Mouse (Mus musculus) stomach, embryonic 15.5 days (tissue): Measurements from ENCODE around the gene Nfatc2ip. TPM values are rescaled to one million over a fixed set of nuclear protein-coding genes. Genes with fewer than 3 reads are reported as not detected.

ENCODE experiments used
- ATAC-seq: fragments of 200-750 bp; cut with Nextera tagmentation; 2 replicates; pipeline ENCODE4 v1.8.0; 2017; ENCODE audit warnings: low read depth, moderate number of reproducible peaks, moderate TSS enrichment; ENCODE audit not compliant: insufficient read depth, low FRiP score
- H3K27ac ChIP-seq: fragments of 300-500 bp; sonication (generic); 2 replicates; pipeline ENCODE4 v1.5.1; 2015; ENCODE audit warnings: mild to moderate bottlenecking, inconsistent platforms
- H3K27me3 ChIP-seq: fragments of 300-500 bp; sonication (generic); replicated peaks from 2 replicates; pipeline ENCODE4 v1.6.1; 2015; ENCODE audit warnings: inconsistent platforms
- H3K36me3 ChIP-seq: fragments of 300-500 bp; sonication (generic); 2 replicates; pipeline ENCODE4 v1.6.1; 2015; ENCODE audit warnings: inconsistent platforms
- H3K4me1 ChIP-seq: fragments of 300-500 bp; sonication (generic); 2 replicates; pipeline ENCODE4 v1.6.1; 2015; ENCODE audit warnings: inconsistent platforms
- H3K4me2 ChIP-seq: fragments of 300-500 bp; sonication (generic); 2 replicates; pipeline ENCODE4 v1.6.1; 2015; ENCODE audit warnings: mild to moderate bottlenecking, inconsistent platforms
- H3K4me3 ChIP-seq: fragments of 300-500 bp; sonication (generic); replicated peaks from 2 replicates; pipeline ENCODE4 v1.5.1; 2015; ENCODE audit warnings: inconsistent platforms
- H3K9ac ChIP-seq: fragments of 300-500 bp; sonication (generic); 2 replicates; pipeline ENCODE4 v1.6.1; 2015; ENCODE audit warnings: inconsistent platforms
- H3K9me3 ChIP-seq: fragments of 300-500 bp; sonication (generic); 2 replicates; pipeline ENCODE4 v1.6.1; 2016; ENCODE audit warnings: inconsistent platforms
- WGBS: fragments of 180-500 bp; shearing (Covaris S2); methylation state at CpG from one replicate; pipeline ENCODE4 v1.1.7; 2015; 5-methylcytosine and 5-hydroxymethylcytosine counted together
- polyA plus RNA-seq: library from polyadenylated mRNA; unstranded; fragments of >200 nt; fragmentation: Nextera tagmentation; extraction: Ambion mirVana; gene quantifications from 2 replicates; pipeline ENCODE4 v1.2.1, GENCODE M21; 2015

The Nfatc2ip gene
- polyA plus RNA-seq = 2.3 and 2.7 TPM in 2 replicates

DNA sequence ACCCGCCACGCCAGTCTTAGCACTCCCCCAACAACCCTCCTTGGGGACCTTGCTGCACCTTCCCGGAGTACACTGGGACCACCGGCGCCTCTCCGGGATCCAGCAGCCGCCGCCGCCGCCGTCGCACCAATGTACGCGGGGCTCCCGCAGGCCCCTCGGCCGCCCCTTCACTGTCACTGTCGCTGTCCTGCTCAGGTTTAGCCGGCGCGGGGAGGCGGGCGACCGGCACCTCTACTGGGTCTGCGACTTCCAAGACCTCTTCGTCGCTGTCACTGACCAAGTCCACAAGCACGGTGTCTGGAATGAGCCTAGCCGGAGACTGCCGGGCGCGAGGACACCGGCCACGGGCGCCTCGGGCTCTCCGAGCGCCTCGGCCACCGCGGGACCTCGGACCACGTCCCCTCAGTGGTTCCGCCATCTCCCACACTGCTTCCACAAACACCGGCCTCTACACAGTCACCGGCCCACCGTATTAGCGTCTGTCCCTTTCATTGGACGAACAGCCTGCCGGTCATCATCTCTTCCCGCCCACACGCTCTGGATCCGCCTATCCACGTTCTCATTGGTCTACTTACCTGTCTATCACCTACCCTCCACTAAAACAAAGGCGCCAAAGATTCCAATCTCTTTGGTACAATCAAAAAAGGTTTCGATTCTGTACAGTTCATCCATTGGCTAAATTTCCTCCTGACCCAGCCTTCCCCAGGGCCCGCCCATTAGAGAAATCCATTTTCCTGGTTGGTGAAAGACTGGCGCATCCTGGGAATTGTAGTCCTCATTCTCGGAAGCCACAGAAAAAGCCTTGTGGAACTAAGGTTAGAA is at the start of gene Nfatc2ip:
Gene Nfatc2ip, minus strand, starts transcription at position 440 of the 822 bp plus-strand sequence.
- Histone ChIP-seq H3K27ac (peak within 1 kb of the TSS; percentile 57; the same call in 1 of the 2 replicates), H3K36me3 (no peaks in the 10 kb centered on the region; the same call in 1 of the 2 replicates), H3K27me3 (no peaks in the 10 kb centered on the region), H3K9me3 (no peaks in the 10 kb centered on the region), H3K4me3 (peak within 1 kb of the TSS; percentile 97), H3K4me2 (peak within 1 kb of the TSS; percentile 91), H3K9ac (peak within 1 kb of the TSS; percentile 66), H3K4me1 (0 out of 2 replicates have a peak, but pooled peaks cover 2% of the 10 kb centered on the region)
- under 1% methylated on average over 59 of the region's 59 CpGs for WGBS
- ATAC-seq = peak; percentile 100

DNA sequence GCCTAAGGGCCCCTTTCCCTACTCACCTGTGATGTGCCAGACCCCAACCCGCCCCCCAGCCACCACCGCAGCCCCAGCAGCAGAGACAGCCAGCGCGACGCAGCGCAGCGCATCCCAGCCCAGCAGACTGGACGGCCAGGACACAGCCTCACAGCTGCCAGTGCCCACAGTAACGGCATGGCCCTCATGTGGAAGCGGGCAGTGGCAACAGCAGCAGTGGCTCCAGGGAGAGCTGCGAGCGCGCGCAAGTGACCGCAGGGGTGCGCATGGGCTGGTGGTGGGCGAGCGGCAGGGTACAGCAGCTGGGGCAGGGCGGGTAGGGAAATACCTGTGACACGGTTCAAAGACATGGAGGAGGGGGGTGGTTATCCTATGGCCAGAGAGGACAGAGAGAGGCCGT is 49.7 kb upstream of the Nfatc2ip start:
- 91% methylated on average over 21 of the region's 21 CpGs for WGBS
- Histone ChIP-seq H3K4me2 (no peak overlapping the region), H3K4me3 (no peak overlapping the region), H3K4me1 (no peaks in the 10 kb centered on the region), H3K9me3 (no peaks in the 10 kb centered on the region), H3K9ac (no peak overlapping the region), H3K36me3 (peaks cover 10% of the 10 kb centered on the region), H3K27me3 (no peaks in the 10 kb centered on the region), H3K27ac (no peak overlapping the region)
- no peak for ATAC-seq

DNA sequence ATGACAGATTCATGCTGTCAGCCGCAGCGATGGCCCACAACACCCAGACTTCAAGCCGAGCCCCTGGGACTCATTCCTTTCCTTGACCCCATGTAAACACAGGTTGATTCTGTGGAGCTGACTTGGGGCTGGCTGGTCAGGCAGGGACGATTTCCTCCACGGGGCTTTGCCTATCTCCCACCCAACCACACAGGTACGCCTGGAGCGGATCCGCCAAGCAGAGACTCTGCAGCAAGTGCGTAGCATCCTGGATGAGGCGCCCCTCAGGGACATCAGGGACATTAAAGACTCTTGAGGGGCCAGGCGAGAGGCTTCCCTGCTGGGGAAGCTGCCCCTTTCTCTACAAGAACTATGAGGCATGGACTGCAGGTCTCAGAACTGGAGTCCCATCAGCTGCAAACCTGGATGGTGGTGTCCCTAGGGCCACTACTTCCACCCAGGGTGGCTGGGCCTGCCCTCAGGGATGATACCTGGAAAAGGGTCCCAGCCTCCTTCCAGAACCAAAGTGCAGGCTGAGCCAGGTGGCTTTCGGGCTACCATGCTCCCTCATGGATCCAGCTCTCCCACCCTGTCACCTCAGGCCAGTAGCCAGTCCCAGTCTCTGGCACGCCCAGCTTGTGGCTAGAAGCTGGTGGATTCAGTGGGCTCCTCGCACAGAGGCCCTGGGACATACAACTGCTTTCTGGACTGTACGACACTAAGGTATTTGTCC is 48.7 kb upstream of the Nfatc2ip start:
- peaks cover 10% of the 10 kb centered on the region for H3K36me3 ChIP-seq
- WGBS = 90% methylated on average over 15 of the region's 15 CpGs
- H3K27ac ChIP-seq = no peak overlapping the region
- ATAC-seq = no peak
- H3K9me3 ChIP-seq = no peaks in the 10 kb centered on the region
- no peak overlapping the region for H3K4me2 ChIP-seq
- no peaks in the 10 kb centered on the region for H3K27me3 ChIP-seq
- no peak overlapping the region for H3K9ac ChIP-seq
- H3K4me1 ChIP-seq = no peaks in the 10 kb centered on the region
- H3K4me3 ChIP-seq = no peak overlapping the region

DNA sequence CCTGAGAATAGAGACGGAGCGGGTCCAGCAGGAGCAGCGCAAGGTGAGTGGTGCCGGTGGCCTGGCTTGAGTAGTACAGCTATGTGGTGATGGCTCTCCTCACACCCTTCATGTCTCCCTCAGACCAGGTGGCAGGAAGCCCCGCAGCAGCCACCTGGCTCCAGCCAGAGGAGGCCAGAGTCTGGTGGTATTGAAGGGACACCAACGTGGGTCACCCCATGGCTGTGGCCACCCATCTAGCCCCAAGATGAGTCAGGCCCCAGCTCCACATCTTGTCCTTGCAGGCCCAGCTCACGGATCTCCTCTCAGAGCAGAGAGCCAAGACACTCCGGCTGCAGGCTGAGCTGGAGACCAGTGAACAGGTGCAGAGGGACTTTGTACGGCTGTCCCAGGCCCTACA is 48.0 kb upstream of the Nfatc2ip start:
- 91% methylated on average over 9 of the region's 9 CpGs for WGBS
- H3K27me3 ChIP-seq = no peaks in the 10 kb centered on the region
- H3K9me3 ChIP-seq = no peaks in the 10 kb centered on the region
- no peaks in the 10 kb centered on the region for H3K4me1 ChIP-seq
- ATAC-seq = no peak
- peaks cover 10% of the 10 kb centered on the region for H3K36me3 ChIP-seq
- H3K4me2 ChIP-seq = no peak overlapping the region
- H3K4me3 ChIP-seq = no peak overlapping the region
- no peak overlapping the region for H3K9ac ChIP-seq
- H3K27ac ChIP-seq = no peak overlapping the region

DNA sequence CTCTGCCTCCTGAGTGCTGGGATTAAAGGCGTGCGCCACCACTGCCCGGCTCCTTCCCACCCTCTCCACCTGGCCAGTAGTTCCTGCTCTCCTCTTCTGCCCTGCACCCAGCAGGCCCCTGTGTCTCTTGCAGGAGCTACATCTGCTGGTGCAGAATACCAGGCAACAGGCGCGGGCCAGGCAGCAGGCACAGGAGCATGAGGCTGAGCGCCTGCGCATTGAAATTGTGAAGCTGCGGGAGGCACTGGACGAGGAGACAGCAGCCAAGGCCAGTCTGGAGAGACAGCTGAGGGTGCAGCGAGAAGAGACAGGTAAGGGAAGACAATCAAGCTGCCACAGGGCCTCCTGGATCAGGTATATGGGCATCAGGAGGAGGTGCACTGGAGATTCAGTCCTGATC is 47.5 kb upstream of the Nfatc2ip start:
- 95% methylated on average over 10 of the region's 10 CpGs for WGBS
- Histone ChIP-seq H3K36me3 (peaks cover 10% of the 10 kb centered on the region), H3K4me2 (no peak overlapping the region), H3K27ac (no peak overlapping the region), H3K9ac (no peak overlapping the region), H3K27me3 (no peaks in the 10 kb centered on the region), H3K9me3 (no peaks in the 10 kb centered on the region), H3K4me1 (no peaks in the 10 kb centered on the region), H3K4me3 (no peak overlapping the region)
- ATAC-seq = no peak

DNA sequence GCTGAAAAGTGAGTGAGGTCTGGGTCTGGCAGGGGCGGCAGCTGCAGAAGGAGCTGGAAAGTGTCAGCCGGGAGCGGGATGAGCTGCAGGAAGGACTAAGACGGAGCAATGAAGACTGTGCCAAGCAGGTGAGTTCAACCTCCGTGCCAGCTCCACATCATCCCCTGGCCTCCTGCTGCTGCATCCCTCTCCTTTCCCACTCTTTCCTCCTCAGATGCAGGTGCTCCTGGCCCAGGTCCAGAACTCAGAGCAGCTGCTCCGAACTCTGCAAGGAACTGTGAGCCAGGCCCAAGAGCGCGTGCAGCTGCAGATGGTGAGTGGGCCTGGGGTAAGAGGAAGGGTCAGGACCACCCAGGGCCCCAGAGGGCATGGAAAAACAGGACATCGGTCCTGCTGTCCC is 43.6 kb upstream of the Nfatc2ip start:
- H3K4me3 ChIP-seq = no peak overlapping the region
- H3K36me3 ChIP-seq = peaks cover 7% of the 10 kb centered on the region
- WGBS = 73% methylated on average over 9 of the region's 9 CpGs
- no peak overlapping the region for H3K4me2 ChIP-seq
- H3K27ac ChIP-seq = no peak overlapping the region
- no peak overlapping the region for H3K9ac ChIP-seq
- no peaks in the 10 kb centered on the region for H3K4me1 ChIP-seq
- no peaks in the 10 kb centered on the region for H3K9me3 ChIP-seq
- ATAC-seq = no peak
- no peaks in the 10 kb centered on the region for H3K27me3 ChIP-seq

GRCm38 (mm10) chr7:126436851-126437250 is 40.3 kb upstream of the Nfatc2ip start:
- H3K4me3 ChIP-seq = no peak overlapping the region
- H3K4me1 ChIP-seq = no peaks in the 10 kb centered on the region
- WGBS = 22% methylated on average over 8 of the region's 8 CpGs
- H3K9ac ChIP-seq = no peak overlapping the region
- peaks cover 9% of the 10 kb centered on the region; the same call in 1 of the 2 replicates for H3K36me3 ChIP-seq
- no peak overlapping the region for H3K27ac ChIP-seq
- ATAC-seq = peak; percentile 35; the same call in 1 of the 2 replicates
- H3K27me3 ChIP-seq = no peaks in the 10 kb centered on the region
- no peak overlapping the region for H3K4me2 ChIP-seq
- H3K9me3 ChIP-seq = no peaks in the 10 kb centered on the region

DNA sequence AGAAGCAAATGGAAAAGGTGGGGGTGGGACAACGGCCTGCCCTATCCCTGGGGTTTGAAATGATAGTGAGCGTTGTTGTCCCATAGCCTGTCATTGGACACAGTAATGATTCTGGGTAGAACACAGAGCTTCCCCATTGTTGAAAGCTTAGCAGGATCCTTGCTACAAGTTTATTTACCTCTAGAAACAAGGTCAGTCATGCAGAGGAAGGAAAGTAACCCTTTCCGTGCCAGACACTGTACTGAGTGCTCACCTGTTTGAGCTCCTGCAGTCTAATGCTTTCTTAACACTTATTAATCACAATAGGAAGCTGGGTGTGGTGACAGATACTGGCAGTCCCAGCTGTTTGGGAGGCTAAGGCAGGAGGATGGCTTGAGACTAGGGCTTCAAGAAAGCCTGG is 39.3 kb upstream of the Nfatc2ip start:
- H3K9ac ChIP-seq = no peak overlapping the region
- H3K4me1 ChIP-seq = no peaks in the 10 kb centered on the region
- H3K36me3 ChIP-seq = peaks cover 9% of the 10 kb centered on the region; the same call in 1 of the 2 replicates
- H3K4me3 ChIP-seq = no peak overlapping the region
- WGBS = 73% methylated on average over 3 of the region's 3 CpGs
- no peak overlapping the region for H3K27ac ChIP-seq
- no peaks in the 10 kb centered on the region for H3K27me3 ChIP-seq
- no peak for ATAC-seq
- no peaks in the 10 kb centered on the region for H3K9me3 ChIP-seq
- H3K4me2 ChIP-seq = no peak overlapping the region

DNA sequence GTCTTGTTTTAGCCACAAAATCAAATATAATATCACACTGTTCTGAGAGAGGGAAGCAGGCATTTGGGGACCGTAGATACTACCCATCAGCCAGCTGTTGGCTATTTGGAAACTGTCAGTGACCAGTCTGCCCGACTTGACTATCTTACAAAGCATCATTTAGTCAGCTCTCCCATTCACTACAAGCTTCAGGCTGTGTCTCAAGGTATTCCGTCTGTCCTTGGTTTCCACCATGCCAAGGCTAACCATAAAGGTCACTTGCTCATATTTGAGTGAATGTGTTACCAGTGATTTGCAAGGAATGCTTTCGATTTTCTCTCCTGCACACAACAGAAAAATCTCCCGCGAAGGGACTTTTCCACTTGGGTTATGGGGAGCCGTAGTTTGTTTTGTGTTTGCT is 38.2 kb upstream of the Nfatc2ip start:
- no peak overlapping the region for H3K27ac ChIP-seq
- H3K9ac ChIP-seq = no peak overlapping the region
- ATAC-seq = no peak
- WGBS = 84% methylated on average over 7 of the region's 7 CpGs
- H3K4me2 ChIP-seq = no peak overlapping the region
- no peaks in the 10 kb centered on the region for H3K9me3 ChIP-seq
- H3K36me3 ChIP-seq = peaks cover 9% of the 10 kb centered on the region; the same call in 1 of the 2 replicates
- H3K4me1 ChIP-seq = peaks cover 2% of the 10 kb centered on the region
- no peak overlapping the region for H3K4me3 ChIP-seq
- H3K27me3 ChIP-seq = no peaks in the 10 kb centered on the region

GRCm38 (mm10) chr7:126430167-126430566 is 33.6 kb upstream of the Nfatc2ip start:
- ATAC-seq = no peak
- Histone ChIP-seq H3K36me3 (peaks cover 9% of the 10 kb centered on the region; the same call in 1 of the 2 replicates), H3K4me3 (no peak overlapping the region), H3K4me1 (peaks cover 13% of the 10 kb centered on the region), H3K27ac (no peak overlapping the region), H3K4me2 (peak overlapping the region; percentile 81; the same call in 1 of the 2 replicates), H3K27me3 (no peaks in the 10 kb centered on the region), H3K9me3 (no peaks in the 10 kb centered on the region; the same call in 1 of the 2 replicates), H3K9ac (no peak overlapping the region)

GRCm38 (mm10) chr7:126429503-126429898 is 33.0 kb upstream of the Nfatc2ip start:
- WGBS = 26% methylated on average over 15 of the region's 15 CpGs
- 0 out of 2 replicates have a peak overlapping the region, but pooled peaks have one; percentile 56 for H3K9ac ChIP-seq
- 0 out of 2 replicates have a peak overlapping the region, but pooled peaks have one; percentile 96 for H3K27ac ChIP-seq
- no peak; the same call in 1 of the 2 replicates for ATAC-seq
- no peaks in the 10 kb centered on the region for H3K27me3 ChIP-seq
- peak overlapping the region; percentile 79 for H3K4me3 ChIP-seq
- no peaks in the 10 kb centered on the region; the same call in 1 of the 2 replicates for H3K9me3 ChIP-seq
- peak overlapping the region; percentile 81 for H3K4me2 ChIP-seq
- peaks cover 13% of the 10 kb centered on the region for H3K4me1 ChIP-seq
- peaks cover 6% of the 10 kb centered on the region; the same call in 1 of the 2 replicates for H3K36me3 ChIP-seq
